Mouse (Mus musculus): ENCODE data around the gene Pate1.

The Pate1 gene

DNA sequence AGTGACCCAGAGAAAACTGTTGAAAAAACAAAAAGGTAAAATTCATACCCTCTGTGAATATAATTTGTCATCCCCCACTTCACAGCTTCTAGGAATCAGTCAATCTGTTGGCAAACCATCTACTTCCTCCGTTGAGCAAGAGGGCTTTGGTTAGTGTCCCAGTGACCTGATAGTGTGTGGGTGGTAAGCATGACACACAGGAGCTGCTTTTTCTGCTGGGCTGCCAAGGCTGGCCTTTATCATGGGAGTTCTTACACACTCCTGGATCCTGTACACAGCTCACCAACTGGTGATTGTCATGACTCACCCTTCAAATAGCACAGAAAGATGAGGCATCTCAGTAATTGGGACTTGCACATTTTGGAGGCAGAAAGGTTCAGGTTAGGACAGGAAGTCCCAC is at the start of gene Pate1:
TSS of gene Pate1 (minus strand) at position 378 of the 400 bp plus-strand sequence.
- no peak for DNase-seq

GRCm38 (mm10) chr9:35707265-35707664 is 20.1 kb upstream of the Pate1 start:
- DNase-seq = no peak

DNA sequence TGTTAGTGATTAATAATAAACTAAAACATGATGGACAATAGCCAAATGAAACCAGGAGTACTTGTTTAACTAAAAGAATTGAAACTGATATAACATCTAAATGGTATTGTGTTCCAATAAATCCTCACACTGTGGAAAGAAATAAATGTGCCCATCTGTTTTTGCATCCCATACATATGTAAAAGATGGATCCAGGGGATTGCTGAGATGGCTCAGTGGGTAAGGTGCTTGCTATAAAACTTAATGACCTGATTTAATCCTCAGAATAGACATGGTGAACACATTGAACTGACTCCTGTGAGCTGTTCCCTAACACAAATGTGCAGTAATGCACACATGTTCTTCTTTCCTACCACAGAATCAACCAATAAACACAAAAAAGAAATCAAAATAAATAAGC is 4.7 kb upstream of the Pate1 start:
- DNase-seq = no peak

- no peak for DNase-seq
Observed at GRCm38 (mm10) chr9:35673557-35673956, 13.6 kb downstream of the Pate1 start.

- DNase-seq = no peak
Observed at GRCm38 (mm10) chr9:35648102-35648501, 39.1 kb downstream of the Pate1 start, which contains the start of gene Pate3. TSS of gene Pate3 (minus strand) at chr9:35648202.
